Mouse (Mus musculus) adrenal gland, postnatal 4 days (tissue): ENCODE measurements around the gene R3hdm4. TPM values are rescaled to one million over a fixed set of nuclear protein-coding genes. Genes with fewer than 3 reads are reported as not detected.

Experiments used
- DNase-seq, 2 experiments: peaks; one replicate each; pipeline ENCODE4 v3.0.0; 2021 to 2022; ENCODE audit warnings: low spot score in 2 of 2, mixed read lengths in 2 of 2
- microRNA-seq: library from miRNA; unstranded; fragments of <30 nt; microRNA quantifications from one replicate; pipeline ENCODE4 v1.2.0, GENCODE M21; 2021
- total RNA-seq, 2 experiments: library from RNA; stranded (reverse); gene quantifications; 2 replicates each; pipeline ENCODE4 v1.2.3; 2021

R3hdm4 gene
- total RNA-seq, 2 experiments from 2014 or later = 119 to 133 TPM

GRCm38 (mm10) chr10:79873313-79873712 lies 47.7 kb downstream of the R3hdm4 start:
- no peak for DNase-seq

GRCm38 (mm10) chr10:79872862-79873261 lies 48.1 kb downstream of the R3hdm4 start:
- DNase-seq = no peak

- DNase-seq = no peak
Measured at GRCm38 (mm10) chr10:79871845-79872244, 49.2 kb downstream of the R3hdm4 start.

- DNase-seq = no peak
Measured at GRCm38 (mm10) chr10:79866601-79867000, 54.4 kb downstream of the R3hdm4 start.

- DNase-seq = no peak
Measured at GRCm38 (mm10) chr10:79865801-79866295, 55.2 kb downstream of the R3hdm4 start.

GRCm38 (mm10) chr10:79865189-79865601 lies 55.8 kb downstream of the R3hdm4 start:
- DNase-seq = no peak

- no peak for DNase-seq
Measured at GRCm38 (mm10) chr10:79864351-79865188, 56.4 kb downstream of the R3hdm4 start.

GRCm38 (mm10) chr10:79862925-79863324 lies 58.1 kb downstream of the R3hdm4 start:
- DNase-seq = no peak

- no peak for DNase-seq
Measured at GRCm38 (mm10) chr10:79862049-79862788, 58.8 kb downstream of the R3hdm4 start.

GRCm38 (mm10) chr10:79861230-79862048 lies 59.6 kb downstream of the R3hdm4 start:
- DNase-seq = no peak

- no peak for DNase-seq
Measured at GRCm38 (mm10) chr10:79860079-79860911, 60.7 kb downstream of the R3hdm4 start.

Small RNA genes within 50 kb of the gene (microRNA-seq; reads per million reads assigned to microRNA genes)
- gene Mir6910 = not detected

Other genes with a start within 250 kb of the R3hdm4 start
- gene Cdc34, start 239.0 kb downstream of the R3hdm4 start, total RNA-seq = 10 to 100 TPM; 72.6 to 78.1 TPM
- gene Gzmm, start 232.2 kb downstream of the R3hdm4 start, total RNA-seq = 1 to 10 TPM; 1.8 to 2.4 TPM
- gene Bsg, start 216.7 kb downstream of the R3hdm4 start, total RNA-seq = 100 to 1,000 TPM; 504 to 513 TPM
- 1 to 10 TPM; 8.9 to 9.3 TPM for gene Hcn2, start 204.6 kb downstream of the R3hdm4 start, total RNA-seq
- gene Polrmt, start 174.6 kb downstream of the R3hdm4 start, total RNA-seq = 10 to 100 TPM; 61.2 to 68.6 TPM
- not detected for gene Fgf22, start 166.1 kb downstream of the R3hdm4 start, total RNA-seq
- gene Rnf126, start 154.3 kb downstream of the R3hdm4 start, total RNA-seq = 10 to 100 TPM; 60.7 to 61.7 TPM
- gene Fstl3, start 143.9 kb downstream of the R3hdm4 start, total RNA-seq = 1 to 10 TPM; 6.7 to 7.1 TPM
- gene Prss57, start 130.2 kb downstream of the R3hdm4 start, total RNA-seq = under 1 TPM; 0.11 to 0.71 TPM
- 100 to 1,000 TPM in 1 of 2 experiments, 10 to 100 TPM in 1; 91.8 to 119 TPM for gene Palm, start 127.6 kb downstream of the R3hdm4 start, total RNA-seq
- gene Misp, start 100.2 kb downstream of the R3hdm4 start, total RNA-seq = 1 to 10 TPM in 1 of 2 experiments, under 1 TPM in 1; 0.20 to 4.2 TPM
- 100 to 1,000 TPM; 344 to 389 TPM for gene Ptbp1, start 66.8 kb downstream of the R3hdm4 start, total RNA-seq
- 1 to 10 TPM; 2.2 to 7.0 TPM for gene Prtn3, start 46.7 kb downstream of the R3hdm4 start, total RNA-seq
- 10 to 100 TPM in 1 of 2 experiments, 1 to 10 TPM in 1; 8.6 to 14.8 TPM for gene Plppr3, start 46.6 kb downstream of the R3hdm4 start, total RNA-seq
- gene Elane, start 35.0 kb downstream of the R3hdm4 start, total RNA-seq = 1 to 10 TPM in 1 of 2 experiments, under 1 TPM in 1; 0.92 to 5.7 TPM
- gene Cfd, start 30.4 kb downstream of the R3hdm4 start, total RNA-seq = 10 to 100 TPM; 13.7 to 25.6 TPM
- gene Med16, start 12.3 kb downstream of the R3hdm4 start, total RNA-seq = 10 to 100 TPM; 64.1 to 64.7 TPM
- not detected for gene Gm26602, start 10.4 kb downstream of the R3hdm4 start, total RNA-seq
- gene Kiss1r, start 4.2 kb downstream of the R3hdm4 start, total RNA-seq = 1 to 10 TPM in 1 of 2 experiments, under 1 TPM in 1; 0.87 to 1.6 TPM
- gene Arid3a, start 5.8 kb upstream of the R3hdm4 start, total RNA-seq = 10 to 100 TPM; 12.6 to 15.9 TPM
- gene Wdr18, start 38.9 kb upstream of the R3hdm4 start, total RNA-seq = 10 to 100 TPM; 42.6 to 45.3 TPM
- under 1 TPM; 0.25 to 0.39 TPM for gene Grin3b, start 49.5 kb upstream of the R3hdm4 start, total RNA-seq
- 100 to 1,000 TPM; 146 to 147 TPM for gene Tmem259, start 63.1 kb upstream of the R3hdm4 start, total RNA-seq
- gene Cnn2, start 67.4 kb upstream of the R3hdm4 start, total RNA-seq = 10 to 100 TPM; 40.9 to 48.7 TPM
- 10 to 100 TPM; 21.9 to 23.0 TPM for gene Abca7, start 75.3 kb upstream of the R3hdm4 start, total RNA-seq
- 1 to 10 TPM; 7.1 to 8.5 TPM for gene Arhgap45, start 95.4 kb upstream of the R3hdm4 start, total RNA-seq
- 100 to 1,000 TPM; 103 to 112 TPM for gene Polr2e, start 118.6 kb upstream of the R3hdm4 start, total RNA-seq
- 100 to 1,000 TPM; 576 to 622 TPM for gene Gpx4, start 126.0 kb upstream of the R3hdm4 start, total RNA-seq
- 10 to 100 TPM; 51.7 to 53.2 TPM for gene Sbno2, start 184.4 kb upstream of the R3hdm4 start, total RNA-seq
- 100 to 1,000 TPM; 130 to 139 TPM for gene Stk11, start 194.6 kb upstream of the R3hdm4 start, total RNA-seq
- gene Atp5d, start 217.4 kb upstream of the R3hdm4 start, total RNA-seq = 100 to 1,000 TPM; 401 to 425 TPM
- 10 to 100 TPM; 49.1 to 72.7 TPM for gene Cbarp, start 219.6 kb upstream of the R3hdm4 start, total RNA-seq
- 100 to 1,000 TPM; 113 to 124 TPM for gene Midn, start 227.1 kb upstream of the R3hdm4 start, total RNA-seq
- 100 to 1,000 TPM; 296 to 322 TPM for gene Cirbp, start 244.8 kb upstream of the R3hdm4 start, total RNA-seq